Mouse (Mus musculus) liver, embryonic 14.5 days (tissue): ENCODE measurements around the gene Ctu2.

Experiments used
- CTCF ChIP-seq: IDR thresholded peaks from 2 replicates; pipeline ENCODE4 v1.5.1; 2016; ENCODE audit warnings: antibody characterized with exemption, low read depth, control low read depth
- EP300 ChIP-seq: IDR thresholded peaks from 2 replicates; pipeline ENCODE4 v1.6.1; 2016; ENCODE audit warnings: antibody characterized with exemption, low read depth

DNA sequence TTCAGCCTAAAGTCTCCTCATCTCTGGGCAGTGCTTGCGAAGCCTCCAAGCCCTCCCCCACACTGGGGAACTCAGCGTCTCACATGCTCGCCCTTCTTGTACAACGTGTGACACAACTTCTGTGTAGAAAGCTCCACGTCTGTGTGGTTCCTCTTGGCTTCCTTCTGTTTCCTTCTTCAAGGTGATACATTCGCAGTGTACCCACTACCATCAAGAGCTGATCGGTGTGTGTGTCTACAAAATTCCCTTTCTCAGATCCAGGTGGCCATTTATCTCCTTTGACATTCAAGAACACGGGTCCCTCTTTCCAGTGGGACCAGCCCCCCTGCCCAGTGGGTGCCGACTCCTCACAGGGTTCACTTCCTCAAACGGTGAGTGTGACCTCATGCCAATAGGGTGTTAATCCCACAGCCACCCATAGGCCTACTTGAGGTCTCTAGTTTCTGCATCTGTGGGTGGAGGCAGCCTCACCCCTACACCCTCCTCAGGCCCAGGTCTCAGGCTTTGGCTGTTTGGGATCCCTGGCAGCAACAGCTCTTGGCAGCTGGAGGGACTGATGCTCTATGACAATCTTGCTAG lies 45.8 kb upstream of the Ctu2 start:
- no peak for TF ChIP-seq EP300
- TF ChIP-seq CTCF = no peak
